Mouse (Mus musculus) embryo, embryonic 10 days (tissue): ENCODE results near the gene Cyp2c50.
"Not testable (repeated sequence)": the region's sequence is repeated elsewhere in the genome, so short reads cannot be mapped to it uniquely, and the experiment has no call there.

ENCODE experiments used
- DNase-seq: peaks from one replicate; pipeline ENCODE4 v3.0.0-alpha.2; 2015; ENCODE audit warnings: low spot score

Gene Cyp2c50

DNA sequence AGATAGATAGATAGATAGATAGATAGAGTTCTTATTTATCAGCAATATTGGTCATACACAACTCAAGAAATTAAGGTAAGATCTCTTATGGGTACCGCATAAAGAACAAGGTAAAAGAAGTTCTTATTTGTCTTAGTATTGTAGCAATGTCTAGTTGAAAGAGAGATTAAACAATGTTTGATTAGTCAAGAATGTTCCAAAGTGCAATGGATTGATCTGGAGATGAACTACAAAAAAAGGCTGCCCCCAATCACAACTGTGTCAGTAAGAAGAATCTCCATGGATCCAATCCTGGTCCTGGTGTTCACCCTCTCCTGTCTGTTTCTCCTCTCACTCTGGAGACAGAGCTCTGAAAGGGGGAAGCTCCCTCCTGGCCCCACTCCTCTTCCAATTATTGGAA lies at the start of gene Cyp2c50:
Gene Cyp2c50 (plus strand): TSS at position 268 of the 400 bp plus-strand sequence.
- not testable (repeated sequence) for DNase-seq

DNA sequence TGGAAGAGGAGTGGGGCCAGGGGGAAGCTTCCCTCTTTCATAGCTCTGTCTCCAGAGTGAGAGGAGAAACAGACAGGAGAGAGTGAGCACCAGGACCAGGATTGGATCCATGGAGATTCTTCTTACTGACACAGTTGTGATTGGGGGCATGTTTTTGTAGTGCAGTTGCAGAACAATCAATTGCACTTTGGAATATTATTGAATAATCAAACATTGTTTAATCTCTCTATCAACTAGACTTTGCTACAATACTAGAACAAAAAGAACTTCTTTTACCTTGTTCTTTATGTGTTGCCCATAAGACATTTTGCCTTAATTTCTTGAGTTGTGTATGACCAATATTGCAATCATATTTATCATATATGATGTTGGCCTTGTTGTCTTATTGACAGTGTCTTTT lies 15.8 kb upstream of the Cyp2c50 start, which contains the start of gene Cyp2c54:
Gene Cyp2c54 (minus strand): TSS at position 127 of the 400 bp plus-strand sequence.
- no peak for DNase-seq

DNA sequence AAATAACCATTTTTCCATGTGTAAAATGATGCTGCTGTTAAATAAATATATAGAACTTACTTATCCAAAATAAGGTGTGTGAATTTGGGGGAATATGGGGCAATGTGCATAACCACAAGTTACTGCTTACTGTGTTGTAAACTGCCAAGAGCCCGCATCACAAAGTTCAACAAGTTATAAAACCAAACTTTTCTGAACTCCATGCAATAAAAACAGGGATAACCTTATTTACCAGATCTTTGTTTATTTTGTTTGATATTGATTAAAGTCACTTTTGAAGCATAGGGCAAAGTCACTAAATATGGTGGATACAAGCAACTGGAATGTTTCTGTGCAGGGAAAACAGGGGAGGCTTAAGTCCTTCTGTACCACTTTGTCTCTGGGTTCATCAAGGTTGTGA lies 1.1 kb upstream of the Cyp2c50 start:
- no peak for DNase-seq

- DNase-seq = no peak
Measured at GRCm38 (mm10) chr19:40091111-40091510, 1.6 kb downstream of the Cyp2c50 start.

- DNase-seq = not testable (repeated sequence)
Measured at GRCm38 (mm10) chr19:40119624-40120023, 30.1 kb downstream of the Cyp2c50 start.

GRCm38 (mm10) chr19:40125165-40125564 lies 35.7 kb downstream of the Cyp2c50 start:
- not testable (repeated sequence) for DNase-seq

- not testable (repeated sequence) for DNase-seq
Measured at GRCm38 (mm10) chr19:40126996-40127395, 37.5 kb downstream of the Cyp2c50 start.
